Mouse (Mus musculus) olfactory bulb, adult 2 months (tissue): ENCODE results near the gene Dus1l.

Experiments
- CTCF ChIP-seq: fragments of 200-500 bp; IDR thresholded peaks from 2 replicates; pipeline ENCODE4 v1.5.1; 2012; ENCODE audit warnings: low read depth, mild to moderate bottlenecking, low read length, moderate library complexity; ENCODE audit not compliant: insufficient read depth
- POLR2A ChIP-seq: fragments of 200-500 bp; IDR thresholded peaks from 2 replicates; pipeline ENCODE4 v1.6.1; 2012; ENCODE audit warnings: mild to moderate bottlenecking, low read depth, low read length, moderate library complexity; ENCODE audit not compliant: insufficient read depth

- TF ChIP-seq CTCF = no peak
- TF ChIP-seq POLR2A = no peak
Measured at GRCm38 (mm10) chr11:120833555-120834280, 37.5 kb upstream of the Dus1l start.
